Mouse (Mus musculus) C2C12 (cell line): Measurements from ENCODE around the gene Amy2a1. TPM values are rescaled to one million over a fixed set of nuclear protein-coding genes. Genes with fewer than 3 reads are reported as not detected.
"Not testable (repeated sequence)": the region's sequence is repeated elsewhere in the genome, so short reads cannot be mapped to it uniquely, and the experiment has no call there.

Experiments
- H3K27me3 ChIP-seq: one replicate; pipeline ENCODE4 v1.6.1; 2011; ENCODE audit not compliant: control insufficient read depth, insufficient read depth, insufficient read length
- H3K36me3 ChIP-seq: one replicate; pipeline ENCODE4 v1.6.1; 2011; ENCODE audit not compliant: control insufficient read depth, insufficient read depth
- H3K4me3 ChIP-seq: one replicate; pipeline ENCODE4 v1.5.1; 2011; ENCODE audit warnings: mild to moderate bottlenecking, control low read depth; ENCODE audit not compliant: poor library complexity, insufficient read depth, severe bottlenecking
- H3K79me2 ChIP-seq: one replicate; pipeline ENCODE4 v1.6.1; 2011; ENCODE audit not compliant: control insufficient read depth, insufficient read depth
- H3K79me3 ChIP-seq: one replicate; pipeline ENCODE4 v1.6.1; 2011; ENCODE audit warnings: low read depth, control low read depth
- H3ac ChIP-seq: one replicate; pipeline ENCODE3; 2011; ENCODE audit warnings: low read depth; ENCODE audit not compliant: control insufficient read depth, insufficient read length
- CEBPB ChIP-seq: IDR thresholded peaks from one replicate; pipeline ENCODE4 v1.6.1; 2011; ENCODE audit warnings: low read depth, mild to moderate bottlenecking, control low read depth, moderate library complexity
- CTCF ChIP-seq: IDR thresholded peaks from one replicate; pipeline ENCODE4 v1.5.1; 2011; ENCODE audit not compliant: control insufficient read depth, insufficient read depth, insufficient read length
- FOSL1 ChIP-seq: IDR thresholded peaks from one replicate; pipeline ENCODE4 v1.8.0; 2011; ENCODE audit warnings: mild to moderate bottlenecking, low read length; ENCODE audit not compliant: poor library complexity, insufficient read depth, severe bottlenecking
- MAX ChIP-seq: IDR thresholded peaks from one replicate; pipeline ENCODE4 v1.6.1; 2011; ENCODE audit warnings: mild to moderate bottlenecking, control low read depth
- MYOD1 ChIP-seq: IDR thresholded peaks from one replicate; pipeline ENCODE4 v1.6.1; 2011; ENCODE audit warnings: low read depth; ENCODE audit not compliant: control insufficient read depth, insufficient read length
- MYOG ChIP-seq: IDR thresholded peaks from one replicate; pipeline ENCODE4 v1.6.1; 2011; ENCODE audit not compliant: control insufficient read depth, insufficient read length; ENCODE audit errors: extremely low read depth
- USF1 ChIP-seq: IDR thresholded peaks from one replicate; pipeline ENCODE4 v1.6.1; 2011; ENCODE audit warnings: low read depth, mild to moderate bottlenecking, control low read depth, moderate library complexity
- long read RNA-seq, 2 experiments: library from polyadenylated mRNA; unstranded; transcript quantifications; one replicate each; pipeline ENCODE4 v2.0.0; 2019 to 2020
- polyA plus RNA-seq: library from polyadenylated mRNA; unstranded; fragments of >200 nt; fragmentation: generic; extraction: Trizol; gene quantifications from one replicate; pipeline ENCODE4 v1.2.1, GENCODE M21; 2012; ENCODE audit warnings: missing spikeins

Amy2a1 gene
- not detected for polyA plus RNA-seq
- long read RNA-seq, experiment 1, result 0 reads
- long read RNA-seq, experiment 2, result 0 reads

DNA sequence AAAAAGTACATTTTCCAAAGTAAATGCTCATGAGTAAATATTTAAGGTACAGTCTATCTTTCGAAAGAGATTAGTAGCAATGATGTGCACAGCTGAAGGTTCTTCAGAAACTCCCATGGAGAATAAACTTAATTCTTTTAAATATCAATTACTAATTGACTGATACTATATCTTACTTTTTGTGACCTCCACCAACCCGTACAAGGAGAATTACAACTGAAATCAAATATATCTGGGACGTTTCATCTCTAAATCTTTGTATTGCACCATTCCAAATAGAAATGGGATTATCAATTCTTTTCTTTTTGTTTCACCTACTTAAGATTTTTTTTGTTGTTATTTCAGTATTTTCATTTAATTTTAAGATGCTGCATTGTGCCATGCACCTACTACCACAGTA lies at the start of gene Amy2a1:
Gene Amy2a1 (minus strand): TSS at position 101 of the 400 bp plus-strand sequence.
- H3K36me3 ChIP-seq, H3ac ChIP-seq: not testable (repeated sequence)

GRCm38 (mm10) chr3:113574578-113574977 lies 42.4 kb upstream of the Amy2a1 start:
- no peaks in the 10 kb centered on the region for H3K79me2 ChIP-seq
- no peak for TF ChIP-seq MAX
- TF ChIP-seq CEBPB, result no peak
- TF ChIP-seq FOSL1, result no peak
- TF ChIP-seq MYOD1, result no peak
- TF ChIP-seq USF1, result no peak
- TF ChIP-seq MYOG, result no peak
- TF ChIP-seq CTCF, result no peak
- no peak overlapping the region for H3ac ChIP-seq
- no peaks in the 10 kb centered on the region for H3K27me3 ChIP-seq
- H3K4me3 ChIP-seq, result no peak overlapping the region
- no peaks in the 10 kb centered on the region for H3K36me3 ChIP-seq
- no peaks in the 10 kb centered on the region for H3K79me3 ChIP-seq

More for the DNA sequence above, at the start of gene Amy2a1:
- not testable (repeated sequence) for H3K79me2 ChIP-seq, H3K79me3 ChIP-seq, H3K4me3 ChIP-seq, H3K27me3 ChIP-seq

DNA sequence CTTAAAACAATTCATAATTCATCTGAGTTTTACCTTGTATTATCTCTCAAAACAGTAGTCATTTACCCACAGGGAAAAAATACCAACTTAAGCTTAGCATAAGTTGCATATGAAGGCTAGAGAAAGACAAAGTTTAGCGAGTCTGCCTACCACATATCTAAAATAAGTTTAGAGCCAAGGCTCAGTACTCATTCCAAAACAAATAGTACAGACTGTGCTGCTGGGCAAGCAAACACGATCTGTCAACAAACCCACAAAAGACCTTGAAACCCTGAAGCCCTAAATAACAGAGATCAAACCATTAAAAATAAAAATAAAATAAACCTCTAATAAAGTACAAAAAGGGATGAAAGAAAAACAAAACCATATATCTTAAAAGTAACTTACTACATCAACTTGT lies 41.9 kb upstream of the Amy2a1 start:
- no peaks in the 10 kb centered on the region for H3K79me2 ChIP-seq
- no peak for TF ChIP-seq MYOG
- TF ChIP-seq CEBPB, result no peak
- TF ChIP-seq MYOD1, result no peak
- no peak for TF ChIP-seq FOSL1
- no peak for TF ChIP-seq USF1
- no peak for TF ChIP-seq CTCF
- H3ac ChIP-seq, result no peak overlapping the region
- no peaks in the 10 kb centered on the region for H3K79me3 ChIP-seq
- H3K4me3 ChIP-seq, result no peak overlapping the region
- H3K36me3 ChIP-seq, result no peaks in the 10 kb centered on the region
- H3K27me3 ChIP-seq, result no peaks in the 10 kb centered on the region

- Histone ChIP-seq H3K79me3 (no peaks in the 10 kb centered on the region), H3K27me3 (no peaks in the 10 kb centered on the region), H3K79me2 (no peaks in the 10 kb centered on the region), H3K4me3 (no peak overlapping the region), H3ac (no peak overlapping the region), H3K36me3 (no peaks in the 10 kb centered on the region)
- no peak for TF ChIP-seq USF1
- TF ChIP-seq MYOD1, result no peak
- TF ChIP-seq CTCF, result no peak
- no peak for TF ChIP-seq MAX
- TF ChIP-seq MYOG, result no peak
- no peak for TF ChIP-seq CEBPB
- TF ChIP-seq FOSL1, result no peak
Measured at GRCm38 (mm10) chr3:113572158-113572557, 39.9 kb upstream of the Amy2a1 start.

DNA sequence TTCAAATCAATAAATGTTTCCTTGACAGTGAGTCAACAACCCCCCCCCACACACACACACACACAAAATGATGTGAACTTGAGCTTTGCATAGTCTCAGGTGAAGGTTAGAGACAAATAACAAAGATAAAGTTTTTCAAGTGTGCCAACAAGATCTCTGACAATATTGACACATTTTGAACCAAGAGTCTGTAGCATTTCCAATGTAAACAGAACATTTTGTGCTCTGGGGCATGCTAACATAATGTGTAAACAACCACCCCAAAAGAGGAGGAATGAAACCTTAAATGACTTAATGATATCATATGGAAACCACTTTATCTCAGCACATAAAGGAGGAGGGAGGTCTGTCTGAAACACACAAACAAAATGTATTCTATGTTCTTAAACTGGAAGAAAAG lies 7.5 kb upstream of the Amy2a1 start:
- TF ChIP-seq USF1, result no peak
- TF ChIP-seq MYOG, result no peak
- no peak for TF ChIP-seq CTCF
- H3K36me3 ChIP-seq, result no peaks in the 10 kb centered on the region
- H3K79me3 ChIP-seq, result no peaks in the 10 kb centered on the region

More for the DNA sequence above, 7.5 kb upstream of the Amy2a1 start:
- no peak overlapping the region for H3ac ChIP-seq
- H3K79me2 ChIP-seq, result no peaks in the 10 kb centered on the region
- no peaks in the 10 kb centered on the region for H3K27me3 ChIP-seq
- H3K4me3 ChIP-seq, result no peak overlapping the region

Other genes starting within 250 kb of the Amy2a1 start
- gene Amy2a4, start 241.0 kb downstream of the Amy2a1 start, polyA plus RNA-seq, result not detected
- not detected for gene Amy2a3, start 208.4 kb downstream of the Amy2a1 start, polyA plus RNA-seq
- not detected for gene Amy2a2, start 175.8 kb downstream of the Amy2a1 start, polyA plus RNA-seq
- 0.11 TPM for gene Amy1, start 74.3 kb upstream of the Amy2a1 start, polyA plus RNA-seq
- 4.4 TPM for gene Rnpc3, start 97.7 kb upstream of the Amy2a1 start, polyA plus RNA-seq